In genomic region chr7:80030987-80031386, GRCm38 (mm10) we compare ENCODE assay signal across 18 mouse cellular contexts. TPM values are rescaled to one million over a fixed set of nuclear protein-coding genes. Genes with fewer than 3 reads are reported as not detected.
DNase-seq lines count a peak whose midpoint lies in the region; ATAC-seq and TF ChIP-seq lines count a peak whose summit lies in the region.
"Had no signal": no experiment of that assay in that cellular context is flagged by ENCODE, and none has a peak within 500 bp of the region (broad histone marks: within the 10 kb centered on the region; RNA-seq: fewer than 3 reads in every experiment).

No protein-coding gene starts in this region.

- ATAC-seq in forebrain, embryonic 13.5 days: no peak
- no peak for ATAC-seq in forebrain, embryonic 11.5 days (replicated peaks; ENCODE audit: low FRiP score)
- no peak for ATAC-seq in liver, postnatal 0 days
- ATAC-seq in liver, embryonic 11.5 days (replicated peaks; ENCODE audit: low FRiP score): no peak
- ATAC-seq: forebrain, embryonic 16.5 days; inflammation-experienced regulatory T-cells, adult 6 months had no signal

- WGBS in forebrain, embryonic 13.5 days: 93% methylated on average over 8 of the region's 8 CpGs
- WGBS in forebrain, embryonic 11.5 days: 89% methylated on average over 8 of the region's 8 CpGs
- 79% methylated on average over 8 of the region's 8 CpGs for WGBS in liver, postnatal 0 days (ENCODE audit: insufficient replicate concordance)
- 91% methylated on average over 8 of the region's 8 CpGs for WGBS in liver, embryonic 11.5 days

- H3K27me3 ChIP-seq in forebrain, embryonic 13.5 days: no peaks in the 10 kb centered on the region
- no peaks in the 10 kb centered on the region for H3K27me3 ChIP-seq in forebrain, embryonic 11.5 days (ENCODE audit: control insufficient read depth, insufficient read depth, low read length)
- no peaks in the 10 kb centered on the region for H3K27me3 ChIP-seq in liver, postnatal 0 days (ENCODE audit: insufficient read depth, low read length)
- no peaks in the 10 kb centered on the region for H3K27me3 ChIP-seq in liver, embryonic 11.5 days (replicated peaks; ENCODE audit: control insufficient read depth, insufficient read depth, low read length)
- H3K27me3 ChIP-seq: embryonic facial prominence, embryonic 13.5 days; heart, embryonic 12.5 days; hindbrain, embryonic 15.5 days had no signal

- peaks cover 76% of the 10 kb centered on the region for H3K4me1 ChIP-seq in forebrain, embryonic 13.5 days
- H3K4me1 ChIP-seq in forebrain, embryonic 11.5 days (replicated peaks; ENCODE audit: control insufficient read depth, insufficient read depth, low read length): peaks cover 16% of the 10 kb centered on the region
- peaks cover 61% of the 10 kb centered on the region for H3K4me1 ChIP-seq in liver, postnatal 0 days (ENCODE audit: insufficient read depth)
- H3K4me1 ChIP-seq in liver, embryonic 11.5 days (replicated peaks; ENCODE audit: control insufficient read depth, insufficient read depth, low read length): peaks cover 59% of the 10 kb centered on the region
- peaks cover 16 to 49% of the 10 kb centered on the region in 2 experiments for H3K4me1 ChIP-seq in ES-E14 (ENCODE audit: control insufficient read depth in 2 of 2, insufficient read depth in 2 of 2, low read length in 2 of 2, poor library complexity in 1 of 2)

- no peaks in the 10 kb centered on the region; the same call in 1 of the 2 replicates for H3K9me3 ChIP-seq in forebrain, embryonic 13.5 days (replicated peaks)
- no peaks in the 10 kb centered on the region for H3K9me3 ChIP-seq in forebrain, embryonic 11.5 days (ENCODE audit: control insufficient read depth, low read length)
- no peaks in the 10 kb centered on the region for H3K9me3 ChIP-seq in liver, postnatal 0 days (ENCODE audit: low read length)
- no peaks in the 10 kb centered on the region for H3K9me3 ChIP-seq in liver, embryonic 11.5 days (ENCODE audit: control insufficient read depth, low read length)
- H3K9me3 ChIP-seq in ES-E14 (ENCODE audit: control insufficient read depth, insufficient read depth, low read depth, low read length): no peaks in the 10 kb centered on the region
- H3K9me3 ChIP-seq: embryonic facial prominence, embryonic 13.5 days; heart, embryonic 12.5 days; hindbrain, embryonic 15.5 days had no signal

- H3K4me3 ChIP-seq in forebrain, embryonic 13.5 days: no peak overlapping the region
- H3K4me3 ChIP-seq in forebrain, embryonic 11.5 days (ENCODE audit: low read depth, low read length): no peak overlapping the region
- no peak overlapping the region for H3K4me3 ChIP-seq in liver, postnatal 0 days (ENCODE audit: low read depth, low read length)
- H3K4me3 ChIP-seq in liver, embryonic 11.5 days (ENCODE audit: low read depth, low read length): no peak overlapping the region
- no peak overlapping the region for H3K4me3 ChIP-seq in ES-E14 (ENCODE audit: insufficient read depth in 1 of 2, low read depth in 1 of 2, low read length in 2 of 2, poor library complexity in 1 of 2, severe bottlenecking in 1 of 2)
- H3K4me3 ChIP-seq: embryonic facial prominence, embryonic 13.5 days; heart, embryonic 12.5 days; hindbrain, embryonic 15.5 days had no signal

- no peak overlapping the region for H3K9ac ChIP-seq in forebrain, embryonic 13.5 days
- H3K9ac ChIP-seq in forebrain, embryonic 11.5 days (ENCODE audit: low read length): no peak overlapping the region
- H3K9ac ChIP-seq in liver, postnatal 0 days (replicated peaks): no peak overlapping the region
- no peak overlapping the region for H3K9ac ChIP-seq in liver, embryonic 11.5 days (ENCODE audit: low read depth, low read length)
- H3K9ac ChIP-seq in ES-E14 (ENCODE audit: insufficient read depth, low read depth, low read length, poor library complexity, severe bottlenecking): no peak overlapping the region
- H3K9ac ChIP-seq: embryonic facial prominence, embryonic 13.5 days; heart, embryonic 12.5 days; hindbrain, embryonic 15.5 days had no signal

- H3K36me3 ChIP-seq in forebrain, embryonic 13.5 days (ENCODE audit: poor library complexity, severe bottlenecking): peaks cover 5% of the 10 kb centered on the region; the same call in 1 of the 2 replicates
- H3K36me3 ChIP-seq in forebrain, embryonic 11.5 days (ENCODE audit: control insufficient read depth, insufficient read depth, low read length): no peaks in the 10 kb centered on the region
- H3K36me3 ChIP-seq in liver, postnatal 0 days (replicated peaks; ENCODE audit: insufficient read depth, low read length): no peaks in the 10 kb centered on the region; the same call in 1 of the 2 replicates
- H3K36me3 ChIP-seq in liver, embryonic 11.5 days (ENCODE audit: control insufficient read depth, insufficient read depth, low read length): no peaks in the 10 kb centered on the region
- peaks cover 8% of the 10 kb centered on the region; the same call in 1 of the 2 replicates for H3K36me3 ChIP-seq in ES-E14 (ENCODE audit: control insufficient read depth, insufficient read depth, low read length, poor library complexity, severe bottlenecking)
- H3K36me3 ChIP-seq: embryonic facial prominence, embryonic 13.5 days; hindbrain, embryonic 15.5 days had no signal

- DNase-seq in forebrain, embryonic 11.5 days (ENCODE audit: low spot score): no peak
- no peak for DNase-seq in liver, postnatal 0 days
- no peak for DNase-seq in liver, embryonic 11.5 days (ENCODE audit: low spot score)
- DNase-seq in ES-E14 (ENCODE audit: low read depth, low spot score): no peak
- DNase-seq in urinary bladder, adult 18-20 months (ENCODE audit: low spot score in 2 of 2): no peak
- no peak for DNase-seq in thymus, postnatal 14 days
- DNase-seq: adrenal gland, adult 2 months; adrenal gland, postnatal 25 days; cerebellum, adult 18-20 months; cerebellum, adult 9-11 months; cerebellum, postnatal 36 days; gastrocnemius, postnatal 25 days had no signal

- in situ Hi-C loops in ES-E14 (cut with MboI; ENCODE audit: low sequenced_read_pairs in 2 of 2, unreplicated experiment in 2 of 2): no loop called here

- H3K27ac ChIP-seq in forebrain, embryonic 13.5 days: no peak overlapping the region
- H3K27ac ChIP-seq in forebrain, embryonic 11.5 days (ENCODE audit: low read depth, low read length): no peak overlapping the region
- peak overlapping the region; percentile 16; the same call in 1 of the 2 replicates for H3K27ac ChIP-seq in liver, postnatal 0 days (ENCODE audit: low read depth)
- H3K27ac ChIP-seq in liver, embryonic 11.5 days (ENCODE audit: low read depth, low read length): no peak overlapping the region
- peak overlapping the region; percentile 73 for H3K27ac ChIP-seq in ES-E14 (ENCODE audit: insufficient read depth, low read depth, low read length, poor library complexity, severe bottlenecking)
- H3K27ac ChIP-seq: embryonic facial prominence, embryonic 13.5 days; hindbrain, embryonic 15.5 days had no signal

- H3K4me2 ChIP-seq in forebrain, embryonic 13.5 days: peak overlapping the region; percentile 33; the same call in 1 of the 2 replicates
- H3K4me2 ChIP-seq in forebrain, embryonic 11.5 days (ENCODE audit: low read depth, low read length, severe bottlenecking): no peak overlapping the region
- no peak overlapping the region for H3K4me2 ChIP-seq in liver, postnatal 0 days (ENCODE audit: low read depth, low read length)
- no peak overlapping the region for H3K4me2 ChIP-seq in liver, embryonic 11.5 days
- H3K4me2 ChIP-seq: heart, embryonic 12.5 days; hindbrain, embryonic 15.5 days had no signal

- no peak for TF ChIP-seq CTCF in liver, postnatal 0 days (IDR thresholded peaks at IDR 0.05; ENCODE audit: low read depth)

- no peak for TF ChIP-seq EP300 in liver, postnatal 0 days (IDR thresholded peaks at IDR 0.05; ENCODE audit: low read depth)

TF ChIP-seq in ES-E14, 5 proteins besides CTCF, POLR2A, EP300 and RAD21:
- TF ChIP-seq ZC3H11A (IDR thresholded peaks at IDR 0.05; ENCODE audit: borderline replicate concordance, low read depth, low read length) (no peak), CHD2 (IDR thresholded peaks at IDR 0.05; ENCODE audit: low read depth, low read length) (no peak), ZNF384 (IDR thresholded peaks at IDR 0.05; ENCODE audit: low read depth, low read length) (peak; percentile 54; the same call in 1 of the 2 replicates)

RNA-seq across cellular contexts. Expression of gene Zfp710, which starts 6.4 kb away (rescaled TPM):
- 20.6 and 23.1 TPM in 2 replicates for polyA plus RNA-seq in forebrain, embryonic 13.5 days (2015; fragmentation: Nextera tagmentation; extraction: Ambion mirVana)
- 27.9 and 33.0 TPM in 2 replicates for polyA plus RNA-seq in forebrain, embryonic 11.5 days (2014; fragmentation: Nextera tagmentation; extraction: Ambion mirVana)
- polyA plus RNA-seq in liver, postnatal 0 days (2015; fragmentation: Nextera tagmentation; extraction: Ambion mirVana): 5.9 and 6.4 TPM in 2 replicates
- polyA plus RNA-seq in liver, embryonic 11.5 days (2014; fragmentation: Nextera tagmentation; extraction: Ambion mirVana): 10.8 and 11.8 TPM in 2 replicates
- 39.8 and 54.2 TPM in 2 replicates for total RNA-seq in ES-E14 (2012; rRNA removed)

Comparison
In these comparisons a context has a peak if more than half of its experiments do, and no peak if none do; other contexts are left out.
1. H3K27ac ChIP-seq: peak in liver, postnatal 0 days (single experiment) and ES-E14 (single experiment); none in forebrain, embryonic 13.5 days (single experiment), forebrain, embryonic 11.5 days (single experiment) and liver, embryonic 11.5 days (single experiment).